Mouse (Mus musculus) erythroblast, embryonic 14.5 days (primary cell): Measurements from ENCODE around the gene Rpl10a.

ENCODE experiments used
- GATA1 ChIP-seq: IDR thresholded peaks from 2 replicates; pipeline ENCODE4 v1.6.1; 2012; ENCODE audit warnings: low read length, inconsistent platforms, mixed read lengths
- TAL1 ChIP-seq: IDR thresholded peaks from 3 replicates; pipeline ENCODE4 v1.6.1; 2012; ENCODE audit warnings: low read length, inconsistent platforms, mixed read lengths

GRCm38 (mm10) chr17:28280423-28280800, 47.9 kb upstream of the Rpl10a start:
- TF ChIP-seq GATA1 (no peak), TAL1 (no peak)
